Mouse (Mus musculus): ENCODE results near the gene Nup107.

DNA sequence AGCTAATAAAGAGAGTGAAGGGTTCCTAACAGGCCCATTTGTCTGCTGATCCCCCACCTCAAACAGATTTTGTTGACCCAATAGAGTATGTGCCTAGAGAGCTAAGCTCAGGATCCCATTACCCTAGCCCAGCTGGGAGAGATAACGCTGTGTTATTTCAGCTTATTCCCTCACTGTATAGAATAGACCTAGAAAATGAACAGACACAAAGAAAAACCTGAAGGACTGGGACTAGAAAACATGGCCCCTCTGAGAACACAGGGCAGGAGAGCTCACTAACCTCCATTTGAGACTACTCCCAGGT lies 17.7 kb downstream of the Nup107 start:
- TF ChIP-seq CTCF (IDR thresholded peaks at IDR 0.05; ENCODE audit: insufficient read depth, low read depth, low read length), result no peak
- no peak for TF ChIP-seq POLR2A (IDR thresholded peaks at IDR 0.05; ENCODE audit: insufficient read depth, low read depth, low read length)

All from olfactory bulb, adult 2 months (tissue).